Mouse (Mus musculus) midbrain, embryonic 11.5 days (tissue): ENCODE measurements around the gene Fam43b. TPM values are rescaled to one million over a fixed set of nuclear protein-coding genes. Genes with fewer than 3 reads are reported as not detected.
"Not testable (repeated sequence)": the region's sequence is repeated elsewhere in the genome, so short reads cannot be mapped to it uniquely, and the experiment has no call there.

ENCODE experiments used
- ATAC-seq: fragments of 200-750 bp; cut with Nextera tagmentation; 2 replicates; pipeline ENCODE4 v1.8.0; 2017; ENCODE audit warnings: moderate TSS enrichment, moderate library complexity; ENCODE audit not compliant: low FRiP score
- DNase-seq: peaks from one replicate; pipeline ENCODE4 v3.0.0; 2015; ENCODE audit warnings: low spot score; ENCODE audit errors: missing footprints
- H3K27ac ChIP-seq: fragments of 300-500 bp; sonication (generic); 2 replicates; pipeline ENCODE4 v1.5.1; 2014; ENCODE audit warnings: low read depth, low read length
- H3K27me3 ChIP-seq: fragments of 300-500 bp; sonication (generic); 2 replicates; pipeline ENCODE4 v1.6.1; 2014; ENCODE audit warnings: mild to moderate bottlenecking, low read length, moderate library complexity, mixed read lengths; ENCODE audit not compliant: control insufficient read depth, insufficient read depth
- H3K36me3 ChIP-seq: fragments of 300-500 bp; sonication (generic); 2 replicates; pipeline ENCODE4 v1.6.1; 2014; ENCODE audit warnings: mild to moderate bottlenecking, low read length, moderate library complexity, mixed read lengths; ENCODE audit not compliant: control insufficient read depth, insufficient read depth
- H3K4me1 ChIP-seq: fragments of 300-500 bp; sonication (generic); 2 replicates; pipeline ENCODE4 v1.6.1; 2014; ENCODE audit warnings: low read length; ENCODE audit not compliant: control insufficient read depth, insufficient read depth
- H3K4me2 ChIP-seq: fragments of 300-500 bp; sonication (generic); 2 replicates; pipeline ENCODE4 v1.6.1; 2014; ENCODE audit warnings: mild to moderate bottlenecking, moderate library complexity
- H3K4me3 ChIP-seq: fragments of 300-500 bp; sonication (generic); 2 replicates; pipeline ENCODE4 v1.5.1; 2014; ENCODE audit warnings: low read depth, low read length
- H3K9ac ChIP-seq: fragments of 300-500 bp; sonication (generic); 2 replicates; pipeline ENCODE4 v1.6.1; 2014; ENCODE audit warnings: low read length
- H3K9me3 ChIP-seq: fragments of 300-500 bp; sonication (generic); 2 replicates; pipeline ENCODE4 v1.6.1; 2016; ENCODE audit warnings: low read length; ENCODE audit not compliant: control insufficient read depth
- WGBS: fragments of 180-500 bp; shearing (Covaris S2); extraction: QIAGEN DNeasy Blood & Tissue Kit; methylation state at CpG from one replicate; pipeline ENCODE4 v1.1.7; 2014; 5-methylcytosine and 5-hydroxymethylcytosine counted together
- polyA plus RNA-seq: library from polyadenylated mRNA; unstranded; fragments of >200 nt; fragmentation: Nextera tagmentation; extraction: Ambion mirVana; gene quantifications from 2 replicates; pipeline ENCODE4 v1.2.1, GENCODE M21; 2014

The Fam43b gene
- polyA plus RNA-seq = 0.14 TPM in 1 of 2 replicates, not detected in the other

DNA sequence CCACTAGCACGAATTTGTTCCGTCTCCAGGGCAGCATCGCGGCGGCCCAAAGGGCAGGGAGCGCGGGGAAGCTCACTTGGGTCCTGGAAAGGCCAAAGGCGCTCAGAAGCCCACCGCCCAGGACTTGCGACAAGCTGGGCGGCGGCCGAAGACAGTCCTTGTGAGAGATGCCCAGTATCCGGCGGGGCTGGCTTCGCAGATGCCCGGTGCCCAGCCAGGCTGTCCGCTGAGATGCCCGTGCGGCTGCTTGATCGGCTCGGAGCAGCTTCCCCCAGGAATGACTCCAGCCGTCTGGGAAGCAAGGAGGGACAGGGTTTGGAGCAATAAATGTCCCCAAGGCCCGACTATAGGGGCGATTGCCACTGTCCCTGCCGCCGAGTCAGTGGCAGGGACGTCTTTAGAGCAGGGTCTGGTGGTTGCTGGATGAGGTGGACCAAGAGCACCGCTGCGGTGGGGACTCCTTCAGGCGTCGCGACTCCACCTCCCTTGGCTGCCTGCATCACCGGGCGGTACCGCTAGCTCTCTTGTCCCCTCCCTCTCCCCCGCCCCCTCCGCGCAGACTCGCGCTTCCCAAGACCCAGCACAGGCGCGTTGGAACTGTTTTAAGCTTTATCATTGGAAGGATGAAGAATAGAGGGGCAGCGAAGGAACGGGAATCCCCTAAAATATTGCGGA lies at the start of gene Fam43b:
Gene Fam43b (minus strand): TSS at position 558 of the 675 bp plus-strand sequence.
- Histone ChIP-seq H3K36me3 (no peaks in the 10 kb centered on the region), H3K9me3 (no peaks in the 10 kb centered on the region), H3K27me3 (peaks cover 55% of the 10 kb centered on the region), H3K27ac (no peak within 1 kb of the TSS), H3K4me2 (peak within 1 kb of the TSS; percentile 43), H3K9ac (no peak within 1 kb of the TSS), H3K4me1 (peaks cover 12% of the 10 kb centered on the region), H3K4me3 (peak within 1 kb of the TSS; percentile 29)
- 1% methylated on average over 46 of the region's 46 CpGs for WGBS
- ATAC-seq = no peak
- DNase-seq = peak; percentile 92

DNA sequence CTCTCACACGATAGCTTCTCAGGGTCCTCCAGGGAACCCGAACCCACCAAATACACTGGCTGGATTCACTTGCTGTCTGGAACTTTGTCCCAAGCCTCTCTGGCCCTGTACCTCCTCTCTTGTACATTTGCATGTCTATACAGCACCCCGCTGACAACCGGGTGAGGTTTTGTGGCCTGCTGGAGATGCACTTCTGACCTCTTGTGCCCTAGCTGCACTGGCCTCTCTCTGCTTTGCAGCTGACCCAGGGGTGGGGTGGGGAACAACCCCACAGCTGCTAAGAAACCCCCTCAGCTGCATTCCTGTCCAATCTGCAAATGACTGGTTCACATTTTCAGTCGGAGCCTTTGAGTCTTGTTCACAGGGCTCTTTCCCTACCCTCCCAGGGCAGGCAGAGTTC lies 48.6 kb upstream of the Fam43b start:
- DNase-seq (peak; percentile 76), ATAC-seq (no peak)
- H3K4me2 ChIP-seq = no peak overlapping the region
- no peak overlapping the region for H3K27ac ChIP-seq
- no peak overlapping the region for H3K9ac ChIP-seq
- 7% methylated on average over 5 of the region's 5 CpGs for WGBS
- H3K36me3 ChIP-seq = peaks cover 8% of the 10 kb centered on the region; the same call in 1 of the 2 replicates
- no peaks in the 10 kb centered on the region for H3K27me3 ChIP-seq
- H3K4me1 ChIP-seq = peaks cover 27% of the 10 kb centered on the region
- H3K9me3 ChIP-seq = no peaks in the 10 kb centered on the region
- no peak overlapping the region for H3K4me3 ChIP-seq

DNA sequence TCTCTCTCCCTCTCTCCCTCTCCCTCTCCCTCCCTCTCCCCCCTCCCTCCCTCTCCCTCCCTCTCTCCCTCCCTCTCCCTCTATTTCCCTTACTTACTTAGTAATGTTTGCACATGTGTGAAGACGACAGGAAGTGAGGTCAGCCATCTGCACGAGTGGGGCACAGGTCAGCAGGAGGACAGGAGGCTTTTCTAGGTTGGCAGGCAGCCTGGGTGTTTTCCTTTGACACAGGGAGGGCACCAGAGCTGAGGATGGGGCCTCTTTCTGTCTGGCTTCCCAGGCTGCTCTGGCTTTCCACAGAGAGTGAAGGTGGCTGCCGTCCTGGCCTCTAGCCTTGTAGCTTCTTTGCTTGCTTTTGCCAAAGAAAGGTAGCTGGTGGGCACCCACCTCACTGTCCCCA lies 43.7 kb upstream of the Fam43b start:
- peaks cover 20% of the 10 kb centered on the region for H3K36me3 ChIP-seq
- 83% methylated on average over 3 of the region's 3 CpGs for WGBS

DNA sequence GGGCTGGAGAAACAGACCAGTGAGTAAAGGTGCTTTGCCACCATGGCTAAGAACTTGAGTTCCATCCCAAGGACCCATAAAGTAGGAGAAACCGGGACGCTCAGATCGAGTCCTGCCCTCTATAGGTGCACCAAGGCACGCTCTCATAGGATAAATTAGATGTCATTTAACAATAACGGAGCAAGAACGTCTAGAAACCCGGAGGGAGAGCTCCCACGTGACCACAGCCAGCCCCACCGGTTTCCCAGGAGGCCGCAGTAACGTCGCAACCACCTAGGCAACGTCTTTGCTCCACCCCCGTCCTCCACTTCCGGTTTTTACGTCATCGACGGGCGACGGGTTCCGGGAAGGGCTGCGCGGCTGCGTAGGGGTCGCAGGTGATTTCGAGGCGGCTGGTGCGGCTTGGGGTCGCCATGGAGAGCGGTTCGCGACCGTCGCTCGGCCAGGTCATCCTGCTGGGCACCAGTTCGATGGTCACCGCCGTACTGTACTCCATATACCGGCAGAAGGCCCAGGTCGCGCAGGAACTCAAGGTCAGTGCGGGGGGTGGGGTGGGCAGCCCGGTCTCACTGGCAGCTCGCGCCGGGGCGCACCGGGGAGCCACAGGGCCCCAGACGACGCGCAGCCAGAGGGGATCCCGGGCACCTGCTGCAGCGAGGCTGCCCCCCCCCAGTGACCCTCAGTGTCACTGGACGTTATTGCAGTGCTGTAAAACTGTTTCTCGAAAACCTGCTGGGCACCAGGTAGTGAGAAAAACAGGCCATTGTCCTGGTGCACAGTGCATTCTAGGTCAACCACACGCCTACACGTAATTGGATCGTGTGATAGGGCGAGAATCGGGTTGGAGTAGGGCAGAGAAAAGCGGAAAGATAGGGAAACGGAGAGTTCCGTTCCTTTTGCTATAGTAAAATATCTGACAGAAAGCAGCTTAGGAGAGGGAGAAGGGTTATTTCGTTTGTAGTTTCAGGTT lies 38.3 kb upstream of the Fam43b start, which contains the start of gene Mul1:
Gene Mul1 (plus strand): TSS at position 325 of the 970 bp plus-strand sequence.
- DNase-seq = peak; percentile 100
- Histone ChIP-seq H3K9me3 (no peaks in the 10 kb centered on the region), H3K9ac (peak within 1 kb of the TSS; percentile 82), H3K4me2 (peak within 1 kb of the TSS; percentile 95), H3K36me3 (peaks cover 12% of the 10 kb centered on the region), H3K4me3 (peak within 1 kb of the TSS; percentile 97), H3K4me1 (peaks cover 9% of the 10 kb centered on the region), H3K27ac (no peak within 1 kb of the TSS), H3K27me3 (no peaks in the 10 kb centered on the region)
- WGBS = 1% methylated on average over 62 of the region's 64 CpGs
- peak; percentile 92 for ATAC-seq

More for the DNA sequence above, 43.7 kb upstream of the Fam43b start:
- ATAC-seq (no peak), DNase-seq (peak; percentile 47)
- no peak overlapping the region for H3K9ac ChIP-seq
- H3K27me3 ChIP-seq = no peaks in the 10 kb centered on the region
- no peak overlapping the region for H3K27ac ChIP-seq
- H3K9me3 ChIP-seq = no peaks in the 10 kb centered on the region
- no peak overlapping the region for H3K4me3 ChIP-seq
- no peak overlapping the region for H3K4me2 ChIP-seq
- peaks cover 12% of the 10 kb centered on the region for H3K4me1 ChIP-seq

DNA sequence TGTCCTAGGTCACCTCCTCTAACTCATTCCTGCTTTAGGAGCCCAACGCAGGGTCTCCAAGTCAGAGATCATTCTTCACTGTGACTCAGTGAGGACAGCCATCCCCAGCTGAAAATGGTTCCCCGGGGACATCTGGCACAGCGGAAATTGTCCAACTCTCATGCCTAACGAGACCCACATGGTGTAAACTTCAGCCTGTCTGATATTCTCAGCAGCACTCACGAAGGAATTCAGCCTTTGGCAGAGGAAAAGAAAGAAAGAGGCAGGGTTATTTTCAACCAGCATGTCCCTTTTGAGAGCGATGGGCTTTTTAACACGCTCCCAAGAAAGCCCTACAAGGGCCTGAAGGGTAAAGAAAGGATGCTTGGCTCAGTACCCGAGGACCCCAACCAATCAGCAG lies 35.0 kb upstream of the Fam43b start:
- H3K4me1 ChIP-seq = peaks cover 9% of the 10 kb centered on the region
- no peaks in the 10 kb centered on the region for H3K36me3 ChIP-seq
- DNase-seq (peak; percentile 23), ATAC-seq (no peak)
- H3K9ac ChIP-seq = no peak overlapping the region
- H3K4me3 ChIP-seq = no peak overlapping the region
- H3K27me3 ChIP-seq = no peaks in the 10 kb centered on the region
- WGBS = 62% methylated on average over 8 of the region's 8 CpGs
- no peaks in the 10 kb centered on the region for H3K9me3 ChIP-seq
- H3K27ac ChIP-seq = no peak overlapping the region
- no peak overlapping the region for H3K4me2 ChIP-seq

DNA sequence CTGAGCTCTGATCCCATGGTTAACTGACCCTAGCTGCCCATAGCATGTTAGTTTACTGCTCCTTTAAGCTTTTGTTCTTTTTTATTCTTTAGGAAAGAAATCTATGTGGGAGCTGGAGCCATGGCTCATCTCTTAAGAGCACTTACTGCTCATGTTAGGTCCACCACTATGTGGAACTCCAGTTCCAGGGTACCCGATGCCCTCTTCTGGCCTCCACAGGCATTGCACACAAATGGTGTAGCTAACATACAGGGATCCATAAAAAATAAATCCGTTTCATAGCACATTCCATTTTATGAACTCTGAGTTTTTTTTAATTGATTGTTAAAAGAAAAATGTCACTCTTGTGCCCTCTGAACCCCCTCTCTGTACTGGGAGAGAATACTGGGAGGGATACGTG lies 33.5 kb upstream of the Fam43b start:
- no peaks in the 10 kb centered on the region for H3K4me1 ChIP-seq
- H3K36me3 ChIP-seq = no peaks in the 10 kb centered on the region
- H3K27me3 ChIP-seq = no peaks in the 10 kb centered on the region
- no peak overlapping the region for H3K9ac ChIP-seq
- H3K4me3 ChIP-seq = no peak overlapping the region
- no peaks in the 10 kb centered on the region for H3K9me3 ChIP-seq
- H3K27ac ChIP-seq = no peak overlapping the region
- DNase-seq = no peak
- WGBS = 51% methylated on average over 3 of the region's 3 CpGs
- H3K4me2 ChIP-seq = no peak overlapping the region
- no peak for ATAC-seq

DNA sequence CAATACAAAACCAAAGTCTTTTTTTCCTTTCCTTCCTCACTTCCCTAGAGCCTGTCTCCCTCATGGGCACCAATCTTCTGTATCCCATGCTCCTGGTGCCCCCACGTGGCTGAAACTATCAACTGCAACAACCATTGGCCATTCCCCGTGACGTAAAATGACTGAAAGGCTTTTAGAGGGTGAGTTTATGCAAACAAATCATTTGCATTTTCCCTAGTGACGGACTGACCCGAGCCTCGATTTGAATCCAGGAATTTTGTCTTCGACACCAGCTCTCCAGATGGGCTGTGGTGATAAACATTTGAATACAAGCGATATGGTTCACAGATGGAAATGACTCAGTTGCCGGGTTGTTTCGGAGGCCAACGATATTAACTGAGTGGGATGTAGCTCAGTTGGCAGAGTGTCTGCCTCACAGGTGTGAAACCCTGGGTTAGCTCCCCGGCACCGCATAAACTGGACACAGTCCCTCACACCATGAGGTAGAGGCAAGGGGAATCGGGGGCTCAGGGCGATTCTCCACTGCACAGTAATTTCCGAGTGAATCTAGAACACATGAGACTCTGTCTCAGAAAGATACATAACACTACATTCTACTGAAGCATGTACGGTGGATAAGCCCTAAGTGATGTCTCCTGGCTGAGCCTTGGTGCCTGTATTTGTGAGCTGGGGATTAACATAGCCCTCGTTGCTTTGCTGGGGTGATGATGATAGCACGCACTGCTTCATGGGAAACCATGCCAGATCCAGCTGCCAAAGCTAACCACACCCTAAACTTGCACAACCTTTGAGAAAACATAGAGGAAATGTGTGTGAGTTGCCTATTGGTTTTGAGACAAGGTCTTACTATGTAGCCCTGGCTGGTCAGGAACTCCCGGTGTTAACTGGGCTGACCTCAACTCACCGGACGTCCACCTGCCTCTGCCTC lies 30.7 kb upstream of the Fam43b start:
- H3K9ac ChIP-seq = no peak overlapping the region
- ATAC-seq (no peak), DNase-seq (peak; percentile 98)
- no peak overlapping the region for H3K4me3 ChIP-seq
- no peak overlapping the region for H3K4me2 ChIP-seq
- no peaks in the 10 kb centered on the region for H3K9me3 ChIP-seq
- H3K4me1 ChIP-seq = no peaks in the 10 kb centered on the region
- 44% methylated on average over 22 of the region's 22 CpGs for WGBS
- no peak overlapping the region for H3K27ac ChIP-seq
- no peaks in the 10 kb centered on the region for H3K36me3 ChIP-seq
- no peaks in the 10 kb centered on the region for H3K27me3 ChIP-seq

DNA sequence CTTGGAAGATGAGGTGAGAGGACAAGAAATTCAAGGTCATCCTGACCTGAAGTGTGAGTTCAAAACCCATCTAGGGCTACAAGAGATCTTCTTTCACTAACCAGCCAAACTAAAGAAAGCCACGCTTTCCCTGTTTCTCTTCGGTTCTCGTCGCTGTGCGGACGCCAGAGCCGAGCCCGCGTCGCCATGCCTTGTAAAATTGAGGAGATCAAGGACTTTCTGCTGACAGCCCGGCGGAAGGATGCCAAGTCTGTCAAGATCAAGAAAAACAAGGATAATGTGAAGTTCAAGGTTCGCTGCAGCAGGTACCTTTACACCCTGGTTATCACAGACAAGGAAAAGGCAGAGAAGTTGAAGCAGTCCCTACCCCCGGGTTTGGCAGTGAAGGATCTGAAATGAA lies 29.3 kb upstream of the Fam43b start:
- H3K36me3 ChIP-seq, H3K4me1 ChIP-seq, H3K27ac ChIP-seq, H3K4me2 ChIP-seq, H3K27me3 ChIP-seq, H3K4me3 ChIP-seq, H3K9ac ChIP-seq, ATAC-seq, H3K9me3 ChIP-seq, DNase-seq: not testable (repeated sequence)
- WGBS = 95% methylated on average over 14 of the region's 14 CpGs
